Mouse (Mus musculus) neutrophil, adult 65 days (primary cell): ENCODE data around the gene Cwc15. TPM values are rescaled to one million over a fixed set of nuclear protein-coding genes. Genes with fewer than 3 reads are reported as not detected.

ENCODE experiments used
- total RNA-seq: library from RNA; stranded (reverse); gene quantifications from 2 replicates; pipeline ENCODE4 v1.2.4, GENCODE M21; 2023

The Cwc15 gene
- total RNA-seq: 81.6 and 86.4 TPM in 2 replicates

DNA sequence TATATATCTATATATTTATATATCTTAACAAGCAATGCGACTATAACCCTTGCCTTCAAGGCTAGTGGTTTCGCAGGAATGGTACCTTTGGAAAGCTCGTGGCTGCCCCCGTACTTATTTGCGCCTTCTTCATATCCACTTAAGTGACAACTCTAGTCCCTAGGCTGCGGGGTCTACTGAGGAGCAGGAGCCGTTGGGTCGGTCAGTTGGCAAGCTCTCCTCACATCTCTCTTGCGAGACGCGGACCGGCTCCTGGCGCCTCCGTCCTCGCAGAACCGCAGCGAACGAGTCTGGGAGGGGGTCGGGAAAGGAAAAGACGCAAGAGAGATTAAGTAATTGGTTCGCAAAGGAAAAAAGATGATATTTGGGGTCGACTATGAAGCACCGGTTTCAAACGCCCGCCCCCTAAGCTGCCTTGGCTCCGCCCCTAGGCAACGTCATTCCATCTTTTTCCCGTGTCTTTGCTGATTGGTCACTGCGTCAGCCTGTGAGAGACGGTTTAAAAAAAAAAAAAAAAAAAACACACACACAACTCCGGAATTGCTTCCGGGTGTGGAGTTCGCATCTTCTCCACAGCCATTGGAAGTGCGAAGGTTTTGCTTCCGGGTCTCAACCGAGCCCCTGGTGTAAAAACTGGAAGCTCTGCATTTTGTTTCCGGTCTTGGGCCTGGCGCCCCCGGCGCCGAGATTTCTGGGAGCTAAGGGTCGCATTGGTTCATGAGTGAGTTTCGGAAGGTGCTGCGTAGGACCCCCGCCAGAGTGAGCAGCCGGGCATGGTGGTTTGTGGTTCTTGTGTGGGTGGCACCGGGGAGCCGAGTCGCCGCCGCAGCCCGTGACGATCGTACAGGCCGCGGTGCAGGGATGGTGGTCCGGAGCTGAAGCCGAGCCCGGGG lies at the start of gene Cwc15, which contains the start of gene Kdm4d:
TSS of gene Cwc15 (plus strand) at position 595 of the 893 bp plus-strand sequence.
TSS of gene Kdm4d (minus strand) at position 460 of the 893 bp plus-strand sequence.

Other genes starting within 250 kb of the Cwc15 start
- gene Sesn3, start 225.6 kb upstream of the Cwc15 start, total RNA-seq: 10.5 and 12.7 TPM in 2 replicates
- 5.2 and 7.2 TPM in 2 replicates for gene Endod1, start 119.1 kb upstream of the Cwc15 start, total RNA-seq
- 0.22 and 0.25 TPM in 2 replicates for gene Kdm4d, start 135 bp upstream of the Cwc15 start, total RNA-seq
- gene Amotl1, start 144.4 kb downstream of the Cwc15 start, total RNA-seq: 0.07 and 0.44 TPM in 2 replicates
- gene Piwil4, start 240.1 kb downstream of the Cwc15 start, total RNA-seq: not detected in 2 replicates